Mouse (Mus musculus): ENCODE measurements at regions not wholly inside any gene's neighbourhood (a gene's known extent, or its start where the extent isn't known, plus 50 kb on each side); places are given as distances from the start of the nearest gene placed in this dataset.
"Not testable (repeated sequence)": the region's sequence is repeated elsewhere in the genome, so short reads cannot be mapped to it uniquely, and the experiment has no call there.

GRCm38 (mm10) chr4:23656671-23657070 lies 839.6 kb upstream of the Mms22l start:
- TF ChIP-seq CTCF, POLR2A (IDR thresholded peaks at IDR 0.05; ENCODE audit: insufficient read depth, low read depth, low read length): not testable (repeated sequence)

Measured in olfactory bulb, adult 2 months (tissue).